In genomic region chr3:84181102-84181501, GRCm38 (mm10) we compare ENCODE assay signal across 23 mouse cellular contexts. TPM values are rescaled to one million over a fixed set of nuclear protein-coding genes. Genes with fewer than 3 reads are reported as not detected.
DNase-seq lines count a peak whose midpoint lies in the region; ATAC-seq and TF ChIP-seq lines count a peak whose summit lies in the region.
"Had no signal": no experiment of that assay in that cellular context is flagged by ENCODE, and none has a peak within 500 bp of the region (broad histone marks: within the 10 kb centered on the region; RNA-seq: fewer than 3 reads in every experiment).

No protein-coding gene starts in this region.

- H3K9me3 ChIP-seq in forebrain, embryonic 13.5 days (replicated peaks): no peaks in the 10 kb centered on the region; the same call in 1 of the 2 replicates
- H3K9me3 ChIP-seq in forebrain, embryonic 10.5 days: peaks cover 5% of the 10 kb centered on the region; the same call in 1 of the 2 replicates
- H3K9me3 ChIP-seq in ES-Bruce4 (replicated peaks; ENCODE audit: control insufficient read depth, insufficient read depth, low read length, poor library complexity, severe bottlenecking): no peaks in the 10 kb centered on the region
- no peaks in the 10 kb centered on the region for H3K9me3 ChIP-seq in hindbrain, embryonic 13.5 days
- H3K9me3 ChIP-seq in limb, embryonic 10.5 days (replicated peaks): no peaks in the 10 kb centered on the region
- H3K9me3 ChIP-seq: heart, embryonic 15.5 days; neural tube, embryonic 13.5 days had no signal

- no peaks in the 10 kb centered on the region for H3K27me3 ChIP-seq in forebrain, embryonic 13.5 days
- H3K27me3 ChIP-seq in forebrain, embryonic 10.5 days (ENCODE audit: poor library complexity, severe bottlenecking): no peaks in the 10 kb centered on the region
- no peaks in the 10 kb centered on the region for H3K27me3 ChIP-seq in kidney, adult 2 months (replicated peaks; ENCODE audit: control insufficient read depth, insufficient read depth, low read length)
- no peaks in the 10 kb centered on the region for H3K27me3 ChIP-seq in ES-Bruce4 (ENCODE audit: control insufficient read depth, insufficient read depth, low read length, poor library complexity, severe bottlenecking)
- H3K27me3 ChIP-seq in hindbrain, embryonic 13.5 days: no peaks in the 10 kb centered on the region
- no peaks in the 10 kb centered on the region for H3K27me3 ChIP-seq in limb, embryonic 10.5 days (ENCODE audit: low read depth, poor library complexity, severe bottlenecking)
- H3K27me3 ChIP-seq: CH12.LX; heart, embryonic 15.5 days; limb, embryonic 13.5 days; neural tube, embryonic 13.5 days had no signal

- TF ChIP-seq CTCF in kidney, adult 2 months (conservative IDR thresholded peaks at IDR 0.05; ENCODE audit: insufficient read depth, insufficient read length, low read depth, low read length): no peak
- no peak for TF ChIP-seq CTCF in ES-Bruce4 (IDR thresholded peaks at IDR 0.05; ENCODE audit: low read depth, low read length)

- H3K4me1 ChIP-seq in forebrain, embryonic 13.5 days: peaks cover 22% of the 10 kb centered on the region
- peaks cover 22% of the 10 kb centered on the region for H3K4me1 ChIP-seq in forebrain, embryonic 10.5 days
- H3K4me1 ChIP-seq in kidney, adult 2 months (ENCODE audit: control insufficient read depth, insufficient read depth, low read length): no peaks in the 10 kb centered on the region
- H3K4me1 ChIP-seq in ES-Bruce4 (ENCODE audit: control insufficient read depth, insufficient read depth, low read length): peaks cover 5% of the 10 kb centered on the region
- H3K4me1 ChIP-seq in hindbrain, embryonic 13.5 days (replicated peaks): peaks cover 22% of the 10 kb centered on the region
- H3K4me1 ChIP-seq in limb, embryonic 10.5 days: no peaks in the 10 kb centered on the region
- H3K4me1 ChIP-seq: heart, embryonic 15.5 days; limb, embryonic 13.5 days had no signal

- H3K4me3 ChIP-seq in forebrain, embryonic 13.5 days: no peak overlapping the region
- H3K4me3 ChIP-seq in forebrain, embryonic 10.5 days: no peak overlapping the region
- H3K4me3 ChIP-seq in kidney, adult 2 months (ENCODE audit: insufficient read depth, low read depth, low read length): no peak overlapping the region
- H3K4me3 ChIP-seq in ES-Bruce4 (ENCODE audit: low read depth, low read length): peak overlapping the region; percentile 8
- H3K4me3 ChIP-seq in hindbrain, embryonic 13.5 days: no peak overlapping the region
- H3K4me3 ChIP-seq in limb, embryonic 10.5 days: no peak overlapping the region
- H3K4me3 ChIP-seq: heart, embryonic 15.5 days; limb, embryonic 13.5 days; neural tube, embryonic 13.5 days had no signal

- TF ChIP-seq EP300 in ES-Bruce4 (IDR thresholded peaks at IDR 0.05; ENCODE audit: insufficient read depth, low read depth, low read length): no peak

- H3K27ac ChIP-seq in forebrain, embryonic 13.5 days: peak overlapping the region; percentile 25; the same call in 1 of the 2 replicates
- H3K27ac ChIP-seq in forebrain, embryonic 10.5 days: no peak overlapping the region
- no peak overlapping the region for H3K27ac ChIP-seq in kidney, adult 2 months (ENCODE audit: insufficient read depth, low read depth, low read length)
- peak overlapping the region; percentile 100 for H3K27ac ChIP-seq in ES-Bruce4 (ENCODE audit: insufficient read depth, low read length)
- H3K27ac ChIP-seq in hindbrain, embryonic 13.5 days: no peak overlapping the region
- H3K27ac ChIP-seq in limb, embryonic 10.5 days: no peak overlapping the region
- H3K27ac ChIP-seq: heart, embryonic 15.5 days; limb, embryonic 13.5 days had no signal

- DNase-seq in forebrain, embryonic 10.5 days (ENCODE audit: extremely low spot score, low spot score): no peak
- peak; percentile 10 for DNase-seq in kidney, adult 2 months
- no peak for DNase-seq in kidney, adult 11 months
- no peak for DNase-seq in right cerebral cortex, postnatal 25 days
- no peak for DNase-seq in limb, embryonic 10.5 days (ENCODE audit: low spot score)
- DNase-seq: adrenal gland, postnatal 36 days; cerebellum, adult 18-20 months; cerebellum, postnatal 25 days; embryo, embryonic 11 days; gastrocnemius, postnatal 25 days; lung, postnatal 10 days; right cerebral cortex, adult 18-20 months; thymus, postnatal 14 days had no signal

- H3K4me2 ChIP-seq in forebrain, embryonic 13.5 days: no peak overlapping the region
- H3K4me2 ChIP-seq in hindbrain, embryonic 13.5 days: no peak overlapping the region
- H3K4me2 ChIP-seq: heart, embryonic 15.5 days; limb, embryonic 13.5 days; neural tube, embryonic 13.5 days had no signal

- no peak for TF ChIP-seq POLR2A in kidney, adult 2 months (IDR thresholded peaks at IDR 0.05; ENCODE audit: low read depth, low read length)
- no peak for TF ChIP-seq POLR2A in ES-Bruce4 (IDR thresholded peaks at IDR 0.05; ENCODE audit: insufficient read depth, low read length)

- WGBS in forebrain, embryonic 13.5 days: 20% methylated on average over 8 of the region's 8 CpGs
- 20% methylated on average over 8 of the region's 8 CpGs for WGBS in forebrain, embryonic 10.5 days
- 51% methylated on average over 8 of the region's 8 CpGs for WGBS in kidney, adult 2 months
- 38% methylated on average over 8 of the region's 8 CpGs for whole genome bisulfite sequencing in hindbrain, embryonic 13.5 days
- 58% methylated on average over 8 of the region's 8 CpGs for WGBS in limb, embryonic 10.5 days

- H3K36me3 ChIP-seq in forebrain, embryonic 13.5 days (ENCODE audit: poor library complexity, severe bottlenecking): peaks cover 49% of the 10 kb centered on the region
- H3K36me3 ChIP-seq in forebrain, embryonic 10.5 days (replicated peaks): peaks cover 27% of the 10 kb centered on the region
- H3K36me3 ChIP-seq in kidney, adult 2 months (ENCODE audit: control insufficient read depth, insufficient read depth, low read length): no peaks in the 10 kb centered on the region
- no peaks in the 10 kb centered on the region for H3K36me3 ChIP-seq in ES-Bruce4 (ENCODE audit: control insufficient read depth, insufficient read depth, low read length, poor library complexity, severe bottlenecking)
- H3K36me3 ChIP-seq in hindbrain, embryonic 13.5 days: peaks cover 18% of the 10 kb centered on the region
- no peaks in the 10 kb centered on the region for H3K36me3 ChIP-seq in limb, embryonic 10.5 days
- H3K36me3 ChIP-seq: heart, embryonic 15.5 days; limb, embryonic 13.5 days had no signal

- ATAC-seq in forebrain, embryonic 13.5 days: no peak
- ATAC-seq in hindbrain, embryonic 13.5 days (ENCODE audit: low FRiP score): no peak
- ATAC-seq: intestine, embryonic 16.5 days had no signal

- no peak overlapping the region for H3K9ac ChIP-seq in forebrain, embryonic 13.5 days
- H3K9ac ChIP-seq in ES-Bruce4 (ENCODE audit: low read depth, poor library complexity, severe bottlenecking): peak overlapping the region; percentile 4; the same call in 1 of the 2 replicates
- H3K9ac ChIP-seq in hindbrain, embryonic 13.5 days: 0 out of 2 replicates have a peak overlapping the region, but pooled peaks have one; percentile 29
- H3K9ac ChIP-seq: heart, embryonic 15.5 days; limb, embryonic 13.5 days; neural tube, embryonic 13.5 days had no signal

RNA-seq across cellular contexts. Expression of gene Gm6525, which starts 7.2 kb away (rescaled TPM):
- polyA plus RNA-seq in forebrain, embryonic 13.5 days (2015; fragmentation: Nextera tagmentation; extraction: Ambion mirVana): 3.7 and 4.1 TPM in 2 replicates
- polyA plus RNA-seq in forebrain, embryonic 10.5 days (2016; fragmentation: Nextera tagmentation; extraction: Ambion mirVana): 0.87 and 1.5 TPM in 2 replicates
- polyA plus RNA-seq in kidney, adult 2 months (2012; rRNA removed): not detected in 2 replicates
- polyA plus RNA-seq in ES-Bruce4 (2011; ENCODE audit: insufficient read depth, insufficient read length, low read depth, missing spikeins): 0.93 TPM in 1 of 2 replicates, not detected in the other
- 2.9 and 3.3 TPM in 2 replicates for polyA plus RNA-seq in hindbrain, embryonic 13.5 days (2015; fragmentation: Nextera tagmentation; extraction: Ambion mirVana)
- 0.58 and 0.60 TPM in 2 replicates for polyA plus RNA-seq in limb, embryonic 10.5 days (2016; fragmentation: Nextera tagmentation; extraction: Ambion mirVana)
- polyA plus RNA-seq: large intestine, adult 2 months; small intestine, adult 2 months had no signal

RNA-seq across cellular contexts. Expression of gene Mnd1, which starts 25.5 kb away (rescaled TPM):
- polyA plus RNA-seq in forebrain, embryonic 13.5 days (2015; fragmentation: Nextera tagmentation; extraction: Ambion mirVana): 5.3 and 5.9 TPM in 2 replicates
- polyA plus RNA-seq in forebrain, embryonic 10.5 days (2016; fragmentation: Nextera tagmentation; extraction: Ambion mirVana): 14.7 and 15.3 TPM in 2 replicates
- polyA plus RNA-seq in kidney, adult 2 months (2012; rRNA removed): 0.54 and 0.72 TPM in 2 replicates
- 43.8 and 50.7 TPM in 2 replicates for polyA plus RNA-seq in ES-Bruce4 (2011; ENCODE audit: insufficient read depth, insufficient read length, low read depth, missing spikeins)
- polyA plus RNA-seq in hindbrain, embryonic 13.5 days (2015; fragmentation: Nextera tagmentation; extraction: Ambion mirVana): 2.6 and 2.8 TPM in 2 replicates
- polyA plus RNA-seq in limb, embryonic 10.5 days (2016; fragmentation: Nextera tagmentation; extraction: Ambion mirVana): 17.4 and 21.0 TPM in 2 replicates
- polyA plus RNA-seq: small intestine, adult 2 months had no signal

Comparison
In these comparisons a context has a peak if more than half of its experiments do, and no peak if none do; other contexts are left out.
1. H3K27ac ChIP-seq: peak in forebrain, embryonic 13.5 days (single experiment) and ES-Bruce4 (single experiment); none in forebrain, embryonic 10.5 days (single experiment), kidney, adult 2 months (single experiment), hindbrain, embryonic 13.5 days (single experiment) and limb, embryonic 10.5 days (single experiment).